Mouse (Mus musculus): ENCODE measurements around the gene Abca12. TPM values are rescaled to one million over a fixed set of nuclear protein-coding genes. Genes with fewer than 3 reads are reported as not detected.

The Abca12 gene
- total RNA-seq, 2 experiments from 2014 or later = not detected

DNA sequence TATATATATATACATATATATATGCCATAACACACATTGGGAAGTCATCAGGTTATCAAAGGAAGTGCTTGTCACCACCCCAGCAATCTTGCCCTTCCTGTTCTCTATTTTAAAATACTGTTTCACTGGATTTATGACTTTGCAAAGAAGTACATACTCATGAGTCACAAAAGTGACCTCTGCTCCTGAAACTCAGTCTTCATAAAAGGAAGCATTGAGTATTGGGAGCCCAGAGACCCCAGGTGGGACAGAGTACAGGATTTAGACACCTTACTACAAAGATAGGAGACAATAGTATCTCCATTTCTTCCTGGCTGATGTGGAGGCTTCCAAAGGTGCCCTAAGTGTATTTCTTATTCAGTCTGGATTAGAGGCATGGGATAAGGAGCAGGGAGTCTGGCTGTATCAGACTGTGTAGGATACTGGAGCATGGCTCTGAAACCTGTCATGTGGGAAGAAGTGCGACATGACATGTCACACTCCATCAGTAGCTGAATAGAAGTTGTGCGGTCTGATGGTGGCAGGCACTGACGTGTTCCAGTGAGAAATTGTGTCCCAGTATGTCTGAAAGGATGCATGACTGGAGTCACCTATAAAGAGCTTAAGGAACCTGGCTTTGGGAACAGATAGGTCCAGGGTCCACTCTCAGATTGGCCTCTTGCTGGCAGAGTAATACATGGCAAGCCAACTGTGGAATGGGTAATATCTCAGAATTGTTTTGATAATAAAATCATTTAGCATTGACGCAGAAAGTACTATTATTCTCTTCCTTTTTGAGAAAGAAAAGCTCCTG, 76.0 kb downstream of the Abca12 start:
- no peak for DNase-seq (ENCODE audit: low spot score)

DNA sequence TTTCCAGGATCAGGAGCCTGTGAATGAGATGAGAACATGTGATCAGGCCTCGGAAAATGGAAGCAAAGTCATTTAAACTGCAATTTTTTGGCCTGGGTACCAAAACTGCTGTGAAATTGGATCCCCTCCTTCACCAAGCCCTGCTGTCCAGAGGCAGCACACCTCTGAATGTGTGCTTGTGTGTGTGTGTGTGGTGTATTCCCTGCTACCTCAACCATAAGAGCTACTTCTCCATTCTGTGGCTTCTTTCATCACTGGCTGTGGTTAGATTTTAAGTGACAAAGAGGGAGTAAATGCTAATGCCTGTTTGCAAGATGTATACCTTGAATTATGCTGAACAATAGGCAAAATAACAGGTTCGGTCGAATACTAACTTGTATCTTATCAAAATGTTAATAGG, 84.4 kb downstream of the Abca12 start:
- no peak for DNase-seq (ENCODE audit: low spot score)

DNA sequence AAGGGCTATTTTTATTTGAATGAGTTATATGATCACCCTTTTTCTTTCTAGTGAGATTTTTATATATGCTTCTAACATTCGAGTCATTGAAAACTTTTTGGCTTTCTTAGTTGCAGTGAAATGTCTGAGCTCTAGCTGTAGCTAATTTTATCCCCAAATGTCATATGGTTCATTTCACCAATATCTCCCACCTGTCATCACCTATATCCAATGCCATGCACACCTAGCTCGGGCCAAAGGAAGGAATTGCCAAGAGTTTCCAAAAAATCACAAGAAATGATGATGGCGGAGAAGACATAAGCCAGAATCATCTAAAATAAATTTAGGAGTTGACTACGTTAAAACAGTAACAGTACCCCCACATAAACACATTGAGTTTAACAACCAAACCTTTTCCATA, 102.5 kb downstream of the Abca12 start:
- DNase-seq (ENCODE audit: low spot score) = no peak

DNA sequence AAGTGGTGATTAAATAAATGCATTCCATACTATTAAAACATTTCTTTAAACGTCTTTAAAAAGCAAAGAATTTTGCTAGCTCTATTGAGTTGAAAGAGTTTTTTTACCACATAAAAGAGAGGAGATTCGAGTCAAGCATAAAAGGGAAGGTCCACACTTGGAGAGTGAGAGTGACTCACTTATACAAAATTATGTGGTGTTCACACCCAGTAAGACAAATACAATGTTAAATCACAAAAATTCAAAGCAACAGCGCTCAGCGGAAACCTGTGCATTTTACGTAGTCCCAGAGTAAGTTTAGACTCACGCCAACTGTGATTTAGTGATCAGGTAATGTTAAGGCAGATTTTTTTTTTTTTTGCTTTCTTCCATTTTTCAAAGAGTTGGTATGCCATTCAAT, 104.1 kb downstream of the Abca12 start:
- no peak for DNase-seq (ENCODE audit: low spot score)

DNA sequence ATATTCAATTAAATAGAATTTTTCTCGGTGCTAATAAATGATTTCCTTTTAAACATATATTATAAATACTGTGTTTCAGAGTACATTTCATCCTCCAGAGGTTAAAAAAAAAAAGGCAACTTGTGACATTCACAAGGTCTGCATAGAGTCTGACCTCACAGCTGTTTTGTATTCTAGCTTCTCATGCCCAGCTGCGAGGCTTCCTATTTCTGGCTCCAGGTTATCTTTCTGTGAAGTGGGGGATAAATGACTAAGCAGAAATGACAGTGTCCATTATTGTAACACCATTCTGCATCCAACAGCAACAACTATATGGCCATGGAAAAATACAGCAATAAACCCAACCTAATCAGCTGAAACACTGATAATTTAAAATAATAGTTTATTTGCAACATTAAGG, 107.3 kb downstream of the Abca12 start:
- DNase-seq (ENCODE audit: low spot score) = no peak

DNA sequence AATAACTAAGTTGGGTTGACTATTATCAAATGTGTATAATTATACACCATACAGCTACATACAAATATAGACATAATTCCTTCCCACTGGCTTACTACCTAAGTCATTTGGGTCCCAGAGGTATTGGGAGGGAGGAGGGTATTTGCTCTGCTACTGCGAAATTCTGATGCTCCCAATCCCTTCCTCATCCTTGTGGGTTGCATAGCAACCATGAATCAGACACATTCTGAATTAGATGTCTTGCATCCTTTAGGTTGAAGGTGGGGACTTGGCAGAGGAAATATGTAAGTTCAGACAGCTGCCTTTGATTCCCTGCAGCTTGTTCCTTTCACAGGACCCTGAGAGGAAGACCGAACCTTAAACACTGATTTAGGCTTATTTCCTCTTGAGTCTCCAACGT, 108.5 kb downstream of the Abca12 start:
- no peak for DNase-seq (ENCODE audit: low spot score)

DNA sequence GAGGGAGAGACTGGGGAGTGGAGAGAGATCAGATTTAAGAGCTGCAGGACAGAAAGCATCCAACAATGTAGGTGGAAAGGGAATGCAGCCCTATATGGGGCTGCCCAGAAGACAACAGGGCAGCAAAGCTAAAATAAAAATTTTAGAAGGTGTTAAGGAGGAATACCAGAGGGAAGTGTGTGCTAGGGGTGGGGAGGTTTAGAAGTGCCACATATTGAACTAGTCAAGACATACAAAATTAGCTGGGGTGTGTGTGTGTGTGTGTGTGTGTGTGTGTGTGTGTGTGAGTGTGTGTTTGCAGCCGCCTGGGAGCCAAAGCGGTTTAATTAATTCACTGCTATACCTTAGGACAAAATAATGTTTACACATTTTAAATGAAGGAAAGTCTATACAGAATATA, 110.1 kb downstream of the Abca12 start:
- DNase-seq (ENCODE audit: low spot score) = no peak

DNA sequence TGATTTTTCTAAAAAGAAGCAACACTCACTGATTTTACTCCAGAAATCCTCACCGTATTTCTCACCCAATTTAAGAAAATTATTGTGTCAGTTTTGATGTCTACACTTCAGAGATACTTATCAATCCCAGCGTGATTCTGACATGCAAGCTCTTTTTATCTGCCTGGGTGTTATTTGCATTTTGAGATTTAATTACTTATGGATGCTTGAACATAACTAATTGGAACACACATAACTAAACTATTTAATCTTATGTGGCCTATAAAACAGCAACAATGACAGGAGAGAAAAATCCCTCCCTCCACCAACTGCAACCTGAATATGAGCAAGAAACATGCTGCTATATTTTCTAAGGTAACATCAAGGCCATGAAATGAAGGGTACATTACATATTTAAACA, 117.7 kb downstream of the Abca12 start:
- DNase-seq (ENCODE audit: low spot score) = no peak

DNA sequence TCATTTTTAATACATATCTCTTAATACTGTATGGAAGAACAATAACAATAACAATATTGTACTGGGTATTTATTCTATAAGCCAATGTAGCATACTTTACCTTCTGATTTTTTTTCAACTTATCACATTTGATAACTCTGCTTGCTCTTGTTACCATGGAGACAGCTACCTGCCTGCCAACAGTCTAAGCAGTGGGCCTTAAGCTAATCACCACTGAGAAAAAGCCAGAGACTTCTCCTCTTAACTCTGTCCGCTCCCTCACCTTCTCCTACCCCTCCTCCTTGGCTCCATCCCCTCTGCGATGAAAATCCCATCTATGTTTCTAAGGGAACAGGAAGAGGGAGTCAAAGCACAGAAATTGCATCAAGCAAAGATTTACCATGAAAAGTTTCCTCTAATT, 118.1 kb downstream of the Abca12 start:
- no peak for DNase-seq (ENCODE audit: low spot score)

DNA sequence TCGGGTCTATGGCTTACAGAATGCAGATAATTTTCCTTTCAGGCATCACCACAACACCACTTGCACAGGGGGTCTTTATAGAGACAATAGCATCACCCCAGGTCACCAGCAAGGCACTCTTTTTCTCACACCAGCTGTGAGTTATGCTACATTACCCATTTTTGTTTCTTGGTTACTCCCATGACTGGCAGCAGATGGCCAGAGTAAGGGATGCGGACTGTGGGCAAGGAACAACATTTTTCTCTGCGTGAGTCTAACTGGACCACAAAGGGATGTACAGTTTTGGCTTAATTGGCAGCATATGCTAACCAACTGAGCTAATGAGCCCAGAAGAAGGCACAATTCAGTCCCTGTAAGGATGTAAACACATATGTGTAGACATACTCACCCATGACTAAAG, 122.8 kb downstream of the Abca12 start:
- DNase-seq (ENCODE audit: low spot score) = no peak

DNA sequence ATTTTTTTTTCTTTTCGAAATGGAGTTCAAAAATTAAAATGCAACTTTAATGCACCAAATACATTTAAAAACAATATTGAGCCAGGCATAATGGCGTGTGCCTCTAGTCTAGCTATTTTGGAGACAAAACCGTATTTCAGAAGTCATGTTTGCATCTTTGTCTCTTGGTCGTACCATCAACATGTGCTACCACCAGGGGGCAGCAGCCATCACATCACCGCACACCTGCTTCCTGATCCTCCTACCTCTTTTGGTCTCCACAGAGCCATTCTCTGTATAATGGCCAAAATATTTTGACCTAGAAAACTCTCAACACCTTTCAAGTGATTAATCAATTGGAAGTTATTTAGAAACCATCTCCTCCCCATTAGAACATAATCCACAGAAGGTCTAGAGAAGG, 125.2 kb downstream of the Abca12 start:
- DNase-seq (ENCODE audit: low spot score) = peak; percentile 20

DNA sequence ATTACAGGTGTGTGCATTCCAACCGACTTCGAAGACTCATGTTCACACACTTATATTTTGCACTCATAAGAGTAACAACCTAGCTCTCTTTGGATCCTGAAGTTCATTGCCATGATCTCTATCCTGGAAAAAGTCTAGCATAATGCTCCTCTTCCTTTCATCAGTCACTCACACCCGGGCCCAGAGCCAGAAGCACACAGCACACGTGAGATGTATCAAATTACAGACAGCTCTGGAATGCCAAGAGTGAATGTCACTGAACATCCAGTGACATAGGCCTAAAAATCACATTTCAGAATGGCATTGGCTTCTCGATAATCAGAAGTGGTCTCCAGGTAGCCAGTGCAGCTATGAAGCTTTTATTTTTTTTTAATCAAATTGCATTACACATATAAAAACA, 137.8 kb downstream of the Abca12 start:
- DNase-seq (ENCODE audit: low spot score) = no peak

DNA sequence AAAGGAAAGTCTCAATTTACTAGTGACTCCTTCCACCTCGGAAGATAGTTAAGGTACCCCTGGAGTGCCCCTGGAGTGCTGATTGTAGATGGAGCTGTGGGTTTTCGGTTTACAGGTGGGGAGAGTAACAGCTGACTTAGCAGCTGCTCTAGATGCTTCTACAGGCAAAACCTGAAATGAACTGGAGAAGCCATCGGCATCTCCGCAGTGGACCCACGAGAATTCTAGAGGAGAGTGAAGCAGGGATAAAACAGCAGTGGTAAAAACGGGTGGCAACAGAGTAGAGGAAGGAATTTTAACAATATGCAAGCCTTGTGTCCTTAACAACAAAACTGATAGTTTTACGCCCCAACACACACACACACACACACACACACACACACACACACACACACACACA, 142.2 kb downstream of the Abca12 start:
- no peak for DNase-seq (ENCODE audit: low spot score)

DNA sequence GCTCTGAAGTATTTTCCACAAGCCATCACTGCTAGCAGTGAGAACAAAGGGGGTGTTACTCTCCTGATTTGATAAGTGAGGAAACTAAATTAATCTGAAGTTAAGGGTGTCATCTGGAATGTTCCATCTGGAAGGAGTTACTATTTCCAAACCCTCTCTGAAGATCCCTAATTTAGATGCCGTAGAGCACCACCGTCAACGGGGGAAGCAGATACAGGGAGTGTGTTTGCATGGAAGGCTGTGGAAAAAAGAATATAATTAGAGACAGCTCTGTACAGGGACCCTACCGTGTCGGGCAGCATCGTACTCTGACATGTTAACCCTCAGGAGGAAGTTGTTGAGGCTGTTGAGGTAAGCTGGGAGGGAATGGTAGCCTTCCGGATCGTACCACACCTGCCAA, 142.6 kb downstream of the Abca12 start:
- no peak for DNase-seq (ENCODE audit: low spot score)

DNA sequence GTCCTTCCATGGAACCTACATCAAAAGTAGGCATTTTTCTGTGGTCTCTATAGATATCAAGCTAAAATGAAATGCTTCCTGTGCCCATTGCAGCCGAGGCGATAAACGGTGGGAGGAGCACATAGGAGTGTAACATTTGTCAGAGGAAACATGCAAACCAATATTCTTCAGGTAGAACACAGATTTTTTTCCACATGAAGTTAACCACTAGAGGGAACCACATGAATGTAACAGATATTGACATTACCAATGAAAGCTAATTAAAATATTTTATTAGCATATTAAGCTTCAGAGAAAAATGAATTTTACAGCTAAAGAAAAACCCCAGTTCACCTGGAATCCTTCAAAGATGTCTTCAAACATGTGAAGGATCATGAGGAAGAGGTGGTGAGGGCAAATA, 144.6 kb downstream of the Abca12 start:
- DNase-seq (ENCODE audit: low spot score) = no peak

DNA sequence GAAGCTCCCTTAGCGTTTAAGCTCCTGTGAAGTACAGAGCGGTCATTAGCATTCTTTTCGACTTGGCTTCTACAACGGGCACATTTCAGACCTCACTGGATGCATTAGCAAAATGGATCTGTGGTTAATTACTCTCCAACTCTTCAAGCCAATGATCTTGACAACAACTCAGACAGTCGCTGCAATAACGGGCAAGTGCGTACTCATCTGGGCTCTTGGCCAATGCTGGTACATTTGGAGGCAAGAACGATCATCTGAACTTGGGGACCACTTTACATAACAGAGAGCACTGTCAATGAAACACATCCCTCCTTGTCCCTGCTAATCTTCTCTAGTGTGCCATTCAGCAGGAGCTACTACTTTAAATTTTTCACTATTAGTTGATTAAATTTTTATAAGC, 148.1 kb downstream of the Abca12 start:
- no peak for DNase-seq (ENCODE audit: low spot score)

DNA sequence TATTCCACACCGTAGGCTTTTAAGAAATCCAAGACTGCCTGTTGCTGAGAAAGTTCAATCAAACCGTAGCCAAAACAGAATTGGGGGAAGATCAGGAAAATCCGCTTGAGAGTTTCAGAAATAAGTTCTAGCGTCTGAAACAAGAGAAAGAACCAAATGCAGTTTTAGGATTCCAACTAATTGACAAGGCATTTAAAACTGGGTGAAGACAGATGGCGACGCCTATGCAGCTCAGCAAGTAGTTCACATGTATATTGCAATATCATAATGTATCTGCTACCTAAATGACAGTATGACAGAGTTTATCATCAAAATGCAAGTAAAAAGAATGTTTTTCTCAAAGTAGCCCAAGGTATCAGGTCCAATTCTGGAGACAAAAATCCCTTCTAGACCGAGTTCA, 151.2 kb downstream of the Abca12 start:
- no peak for DNase-seq (ENCODE audit: low spot score)

DNA sequence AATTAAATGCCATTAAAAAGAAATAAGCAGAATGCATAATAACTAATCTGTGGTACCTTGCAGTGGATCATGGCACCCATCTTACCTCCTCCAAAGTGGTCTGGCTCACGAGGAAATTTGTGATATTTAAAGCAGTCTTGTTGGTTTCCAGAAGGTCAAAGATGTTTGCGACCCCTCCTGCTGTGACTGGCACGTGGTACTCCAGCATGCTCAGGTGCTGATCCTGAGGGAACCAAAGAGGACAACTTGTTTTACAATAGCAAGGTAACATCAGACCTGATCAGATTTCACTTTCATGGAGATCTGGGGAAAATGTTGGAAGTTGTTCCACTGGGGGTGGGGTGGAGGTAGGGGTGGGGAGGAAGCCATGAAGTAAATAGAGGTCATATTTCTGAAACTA, 170.1 kb downstream of the Abca12 start:
- DNase-seq (ENCODE audit: low spot score) = no peak

DNA sequence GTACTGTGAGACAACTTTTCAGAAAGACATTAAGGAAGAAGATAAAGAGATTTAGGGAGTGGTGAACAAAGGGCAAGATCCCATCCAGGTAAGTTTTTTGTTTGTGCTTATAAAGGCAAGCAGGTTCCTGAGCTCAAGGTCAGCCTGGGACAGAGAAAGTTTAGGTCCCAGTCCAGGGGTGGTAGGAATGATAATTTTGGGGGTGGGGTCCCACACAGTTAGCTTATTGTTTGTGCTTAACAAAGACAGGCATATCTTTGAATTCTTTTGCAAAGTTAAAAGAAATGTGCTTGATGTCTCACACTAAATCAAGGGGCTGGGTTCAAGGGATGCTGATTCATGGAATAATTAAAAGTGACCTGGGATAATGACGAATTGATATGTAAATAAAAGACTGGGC, 173.3 kb downstream of the Abca12 start:
- no peak for DNase-seq (ENCODE audit: low spot score)

DNA sequence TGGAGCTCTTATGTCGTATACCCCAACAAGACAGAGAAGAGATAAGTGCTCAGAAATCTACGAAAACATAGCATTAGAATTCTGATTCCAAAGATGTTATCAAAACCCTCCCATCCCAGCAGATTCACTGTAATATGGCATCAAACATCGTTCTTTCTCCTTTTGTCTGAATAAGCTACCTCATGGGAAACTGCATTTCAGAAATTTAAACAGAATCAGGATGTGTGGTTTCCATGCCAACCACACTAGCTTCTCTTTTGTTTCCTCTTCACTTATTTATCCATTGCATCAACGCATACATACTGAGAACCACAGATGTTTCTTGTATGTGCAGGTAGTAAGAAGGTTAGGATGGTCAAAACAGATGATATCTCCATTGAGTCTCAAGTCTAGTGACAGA, 175.1 kb downstream of the Abca12 start:
- DNase-seq (ENCODE audit: low spot score) = no peak

DNA sequence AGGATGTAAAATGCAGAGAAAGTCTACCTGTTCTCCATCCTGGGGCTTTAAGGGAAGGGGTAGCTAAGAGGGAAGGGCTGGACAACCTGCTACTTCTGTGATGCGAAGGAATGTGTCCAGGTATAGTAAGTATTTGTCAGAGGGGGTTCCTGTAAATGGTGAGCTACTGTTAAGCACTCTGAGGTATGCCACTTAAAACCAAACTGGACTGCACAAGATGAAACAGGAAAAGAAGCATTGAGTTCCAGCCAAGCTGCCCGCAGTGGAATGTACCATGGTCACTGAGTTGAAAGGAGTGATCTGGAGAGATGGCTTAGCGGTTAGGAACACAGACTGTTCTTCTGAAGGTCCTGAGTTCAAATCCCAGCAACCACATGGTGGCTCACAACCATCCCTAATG, 179.4 kb downstream of the Abca12 start:
- no peak for DNase-seq (ENCODE audit: low spot score)

DNA sequence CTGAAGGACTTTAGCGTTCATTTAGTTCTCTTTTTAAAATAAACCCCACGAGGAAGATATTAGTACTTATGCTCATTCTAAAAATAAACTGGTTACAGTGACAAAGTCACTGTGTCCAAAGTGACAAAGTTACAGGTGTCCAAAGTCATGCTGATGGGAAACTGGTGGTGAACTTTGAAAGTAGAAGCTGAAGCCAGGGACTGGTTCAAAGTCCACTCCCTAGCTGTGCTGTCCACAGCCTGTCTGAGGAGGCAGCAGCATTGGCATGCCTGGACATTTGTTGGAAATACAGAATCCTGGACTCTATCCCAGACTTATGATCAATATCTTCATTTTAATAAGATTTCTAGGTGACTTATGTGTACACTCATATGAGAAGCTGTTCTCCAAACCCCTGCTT, 183.5 kb downstream of the Abca12 start:
- no peak for DNase-seq (ENCODE audit: low spot score)

DNA sequence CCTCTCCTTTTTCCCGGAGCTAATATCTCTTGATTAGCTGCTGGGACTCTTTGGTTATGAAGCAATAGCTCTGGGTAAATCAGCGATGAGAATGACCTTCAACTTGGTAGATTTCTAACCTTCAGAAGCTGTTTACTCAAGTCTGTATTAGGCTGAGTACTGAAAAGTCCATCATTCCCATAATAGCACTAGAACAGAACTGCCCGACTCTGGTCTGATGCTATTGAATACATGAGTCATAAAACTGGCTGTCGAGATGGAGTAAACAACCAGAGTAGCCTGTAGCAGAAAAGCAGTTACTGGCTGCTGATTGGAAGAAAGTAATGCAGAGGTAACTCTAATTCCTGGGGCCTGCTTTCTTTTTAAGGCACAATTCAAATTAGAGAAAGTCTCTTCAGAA, 211.1 kb downstream of the Abca12 start:
- DNase-seq (ENCODE audit: low spot score) = no peak

DNA sequence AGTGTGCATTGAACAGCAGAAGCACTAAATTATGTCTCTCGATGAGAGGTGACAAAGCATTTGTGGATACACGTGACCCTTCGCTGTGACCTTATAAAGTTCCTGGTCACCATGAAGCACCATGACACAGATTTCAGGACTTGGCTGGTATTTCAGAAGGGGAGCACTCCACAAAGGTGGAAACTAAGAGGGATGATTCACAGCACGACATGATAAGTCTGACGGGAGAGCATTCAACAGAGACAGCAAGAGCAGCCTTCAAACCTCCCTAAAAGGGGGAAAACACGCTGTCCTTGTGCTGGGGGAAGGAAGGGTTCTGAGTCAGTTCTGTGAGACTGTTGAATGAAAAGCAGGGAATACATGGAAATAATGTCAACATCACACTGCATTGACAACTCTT, 218.5 kb downstream of the Abca12 start:
- no peak for DNase-seq (ENCODE audit: low spot score)

Measured in gastrocnemius, adult 18-20 months (tissue).